Mouse (Mus musculus) thymus, adult 2 months (tissue): ENCODE measurements around the gene Nectin1.

Experiments
- CTCF ChIP-seq: fragments of 200-500 bp; IDR thresholded peaks from 2 replicates; pipeline ENCODE4 v1.5.1; 2012; ENCODE audit warnings: mild to moderate bottlenecking, control low read depth, low read length, moderate library complexity, borderline replicate concordance; ENCODE audit not compliant: control insufficient read depth, poor library complexity, insufficient read depth; ENCODE audit errors: extremely low read depth
- POLR2A ChIP-seq: fragments of 200-500 bp; IDR thresholded peaks from 2 replicates; pipeline ENCODE4 v1.6.1; 2012; ENCODE audit warnings: mild to moderate bottlenecking, low read length, control low read depth, moderate library complexity; ENCODE audit not compliant: control insufficient read depth, poor library complexity, insufficient read depth; ENCODE audit errors: extremely low read depth

DNA sequence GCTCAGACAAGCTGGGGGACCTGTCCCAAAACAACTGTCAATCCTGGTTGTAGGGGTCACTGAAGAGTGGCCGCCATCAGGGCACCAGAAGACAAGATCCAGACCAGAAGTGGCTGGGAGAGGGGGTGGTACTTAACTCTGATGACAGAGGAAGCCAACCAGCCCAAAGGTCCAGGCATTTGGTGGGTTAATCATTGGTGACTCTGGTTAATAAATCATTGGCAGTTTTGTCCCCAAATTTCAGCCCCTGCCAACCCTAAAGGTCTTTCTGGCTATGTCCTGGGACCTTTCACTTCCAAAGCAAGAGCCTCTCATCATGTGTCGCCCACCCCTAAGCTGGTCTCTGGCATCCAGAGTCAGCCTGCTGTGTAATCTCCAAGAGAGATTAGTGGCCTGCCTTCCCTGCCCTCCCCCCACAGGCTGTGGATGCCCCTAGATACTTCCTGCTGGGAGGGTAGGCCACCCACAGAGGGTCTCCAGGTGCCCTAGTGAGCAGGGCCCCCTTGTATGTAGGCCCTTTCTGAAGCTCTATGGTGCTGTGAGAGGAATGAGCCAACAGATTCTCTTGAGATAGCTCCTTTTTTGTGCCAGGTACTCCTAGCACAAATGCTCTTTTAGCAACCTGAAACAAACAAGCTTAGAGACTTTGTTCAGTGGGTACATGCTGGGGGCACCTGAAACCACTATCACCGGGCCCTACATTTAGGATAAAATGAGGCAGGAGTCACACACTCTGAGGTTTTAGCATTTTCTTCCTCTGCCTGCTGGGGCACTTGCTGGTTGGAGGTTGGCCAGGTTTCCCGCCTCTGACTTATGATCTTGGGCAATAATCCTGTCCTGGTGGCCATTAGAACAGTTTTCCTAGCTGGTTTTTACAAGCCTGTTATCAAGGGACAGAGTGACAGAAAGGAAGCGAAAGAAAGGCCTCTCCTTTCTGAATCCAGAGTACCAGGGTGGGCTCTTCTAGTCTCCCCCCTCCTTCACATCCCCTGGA, 14.5 kb downstream of the Nectin1 start:
- no peak for TF ChIP-seq CTCF
- TF ChIP-seq POLR2A = no peak
